ENCODE assay signal across 9 mouse cellular contexts in genomic region chr14:32685124-32685826, GRCm38 (mm10). TPM values are rescaled to one million over a fixed set of nuclear protein-coding genes. Genes with fewer than 3 reads are reported as not detected.
A peak's percentile ranks its signal among the peaks of the same experiment; 100 is the strongest.
DNase-seq lines count a peak whose midpoint lies in the region; ATAC-seq lines count a peak whose summit lies in the region.
"Had no signal": no experiment of that assay in that cellular context is flagged by ENCODE, and none has a peak within 500 bp of the region (broad histone marks: within the 10 kb centered on the region; RNA-seq: fewer than 3 reads in every experiment).

Gene 3425401B19Rik, minus strand, starts transcription at chr14:32685293.

- H3K36me3 ChIP-seq in lung, embryonic 16.5 days (ENCODE audit: control insufficient read depth, insufficient read depth, low read length) = no peaks in the 10 kb centered on the region
- no peaks in the 10 kb centered on the region for H3K36me3 ChIP-seq in hindbrain, embryonic 14.5 days (replicated peaks; ENCODE audit: control insufficient read depth, insufficient read depth)
- H3K36me3 ChIP-seq in stomach, embryonic 16.5 days (ENCODE audit: control insufficient read depth, insufficient read depth, low read length) = no peaks in the 10 kb centered on the region

- H3K4me1 ChIP-seq in lung, embryonic 16.5 days (replicated peaks; ENCODE audit: control insufficient read depth, insufficient read depth, low read length) = peaks cover 6% of the 10 kb centered on the region; the same call in 1 of the 2 replicates
- peaks cover 10% of the 10 kb centered on the region; the same call in 1 of the 2 replicates for H3K4me1 ChIP-seq in hindbrain, embryonic 14.5 days (replicated peaks; ENCODE audit: control insufficient read depth, insufficient read depth, low read length)
- peaks cover 9% of the 10 kb centered on the region; the same call in 1 of the 2 replicates for H3K4me1 ChIP-seq in stomach, embryonic 16.5 days (ENCODE audit: control insufficient read depth, insufficient read depth, low read length)

- 26% methylated on average over 16 of the region's 16 CpGs for WGBS in lung, embryonic 16.5 days
- 70% methylated on average over 16 of the region's 16 CpGs for WGBS in hindbrain, embryonic 14.5 days
- 38% methylated on average over 16 of the region's 16 CpGs for WGBS in stomach, embryonic 16.5 days

- no peaks in the 10 kb centered on the region for H3K9me3 ChIP-seq in lung, embryonic 16.5 days (ENCODE audit: control insufficient read depth, low read length)
- no peaks in the 10 kb centered on the region for H3K9me3 ChIP-seq in hindbrain, embryonic 14.5 days (ENCODE audit: control insufficient read depth, low read length)
- no peaks in the 10 kb centered on the region for H3K9me3 ChIP-seq in stomach, embryonic 16.5 days (replicated peaks; ENCODE audit: control insufficient read depth, low read length)

- no peak within 1 kb of the TSS for H3K4me2 ChIP-seq in lung, embryonic 16.5 days (ENCODE audit: low read depth, low read length)
- H3K4me2 ChIP-seq in hindbrain, embryonic 14.5 days (replicated peaks) = peak within 1 kb of the TSS; percentile 28; the same call in 1 of the 2 replicates
- 0 out of 2 replicates have a peak within 1 kb of the TSS, but pooled peaks have one; percentile 19 for H3K4me2 ChIP-seq in stomach, embryonic 16.5 days (ENCODE audit: low read depth, low read length)

- no peak within 1 kb of the TSS for H3K4me3 ChIP-seq in lung, embryonic 16.5 days (ENCODE audit: low read length)
- no peak within 1 kb of the TSS for H3K4me3 ChIP-seq in hindbrain, embryonic 14.5 days (replicated peaks; ENCODE audit: low read length)
- no peak within 1 kb of the TSS for H3K4me3 ChIP-seq in stomach, embryonic 16.5 days (replicated peaks; ENCODE audit: low read length)

- DNase-seq in lung, postnatal 36 days = no peak
- no peak for DNase-seq in gastrocnemius, postnatal 36 days
- no peak for DNase-seq in hindbrain, embryonic 14.5 days (ENCODE audit: low spot score)
- DNase-seq in T-cell, adult 2 months (ENCODE audit: low spot score) = no peak
- no peak for DNase-seq in kidney, postnatal 36 days
- DNase-seq: cerebellum, adult 11 months had no signal

- no peaks in the 10 kb centered on the region for H3K27me3 ChIP-seq in lung, embryonic 16.5 days (ENCODE audit: control insufficient read depth, insufficient read depth, low read depth, low read length)
- no peaks in the 10 kb centered on the region for H3K27me3 ChIP-seq in hindbrain, embryonic 14.5 days (ENCODE audit: control insufficient read depth, insufficient read depth, low read length)
- H3K27me3 ChIP-seq in stomach, embryonic 16.5 days (ENCODE audit: control insufficient read depth, insufficient read depth, low read length) = no peaks in the 10 kb centered on the region

- intact Hi-C loops in gastrocnemius, postnatal 36 days (cut with DNase I) = loop anchor here (2.0 kb wide), 1 partner anchor 16 kb away; no protein-coding TSS in a partner anchor

- H3K27ac ChIP-seq in lung, embryonic 16.5 days (ENCODE audit: low read length) = no peak within 1 kb of the TSS
- H3K27ac ChIP-seq in hindbrain, embryonic 14.5 days = no peak within 1 kb of the TSS
- H3K27ac ChIP-seq in stomach, embryonic 16.5 days (ENCODE audit: low read length) = no peak within 1 kb of the TSS
- H3K27ac ChIP-seq: liver, embryonic 14.5 days had no signal

- no peak within 1 kb of the TSS for H3K9ac ChIP-seq in lung, embryonic 16.5 days (ENCODE audit: low read length)
- H3K9ac ChIP-seq in hindbrain, embryonic 14.5 days = no peak within 1 kb of the TSS
- no peak within 1 kb of the TSS; the same call in 1 of the 2 replicates for H3K9ac ChIP-seq in stomach, embryonic 16.5 days (ENCODE audit: low read length)
- H3K9ac ChIP-seq: liver, embryonic 14.5 days had no signal

- peak; percentile 34; the same call in 1 of the 2 replicates for ATAC-seq in lung, embryonic 16.5 days (ENCODE audit: low read depth)
- ATAC-seq in hindbrain, embryonic 14.5 days (ENCODE audit: low FRiP score) = no peak
- ATAC-seq in stomach, embryonic 16.5 days (ENCODE audit: insufficient read depth, low FRiP score) = no peak

RNA-seq across cellular contexts. Expression of gene 3425401B19Rik, which starts in this region (rescaled TPM):
- polyA plus RNA-seq in lung, embryonic 16.5 days (2015; fragmentation: Nextera tagmentation; extraction: Ambion mirVana) = 0.34 and 0.40 TPM in 2 replicates
- total RNA-seq in gastrocnemius, postnatal 36 days (2021) = 100 to 1,000 TPM; 268 to 399 TPM
- 0.04 and 0.17 TPM in 2 replicates for polyA plus RNA-seq in hindbrain, embryonic 14.5 days (2014; fragmentation: Nextera tagmentation; extraction: Ambion mirVana)
- 0.10 and 0.65 TPM in 2 replicates for polyA plus RNA-seq in stomach, embryonic 16.5 days (2015; fragmentation: Nextera tagmentation; extraction: Ambion mirVana)
- polyA plus RNA-seq: liver, embryonic 14.5 days had no signal

Comparison
In these comparisons a context has a peak if more than half of its experiments do, and no peak if none do; other contexts are left out.
1. Peak in ATAC-seq in lung, embryonic 16.5 days; RNA of the gene not detected or under 1 TPM.